Mouse (Mus musculus): ENCODE data around the gene Col6a5.
"Not testable (repeated sequence)": the region's sequence is repeated elsewhere in the genome, so short reads cannot be mapped to it uniquely, and the experiment has no call there.

The Col6a5 gene

DNA sequence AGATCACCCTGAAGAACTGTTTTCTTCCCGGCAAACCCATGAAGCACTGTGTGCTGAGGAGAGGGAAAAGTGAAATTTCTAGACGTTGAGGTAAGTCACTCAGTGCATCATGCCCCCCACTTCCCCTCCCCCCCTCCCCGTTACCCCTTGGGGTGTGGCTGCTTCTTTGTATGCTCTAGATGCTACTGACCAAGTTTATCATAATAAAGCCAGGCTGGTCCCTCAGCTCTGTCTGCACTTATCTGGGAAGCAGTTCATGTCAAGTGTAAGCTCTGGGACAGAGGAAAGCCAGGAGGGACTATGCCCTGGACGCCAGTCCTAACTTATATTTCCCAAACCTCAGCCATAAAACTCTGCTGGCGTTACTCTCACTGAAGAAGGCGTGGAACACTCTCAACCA is 53.0 kb downstream of the Col6a5 start:
- no peak for DNase-seq

DNA sequence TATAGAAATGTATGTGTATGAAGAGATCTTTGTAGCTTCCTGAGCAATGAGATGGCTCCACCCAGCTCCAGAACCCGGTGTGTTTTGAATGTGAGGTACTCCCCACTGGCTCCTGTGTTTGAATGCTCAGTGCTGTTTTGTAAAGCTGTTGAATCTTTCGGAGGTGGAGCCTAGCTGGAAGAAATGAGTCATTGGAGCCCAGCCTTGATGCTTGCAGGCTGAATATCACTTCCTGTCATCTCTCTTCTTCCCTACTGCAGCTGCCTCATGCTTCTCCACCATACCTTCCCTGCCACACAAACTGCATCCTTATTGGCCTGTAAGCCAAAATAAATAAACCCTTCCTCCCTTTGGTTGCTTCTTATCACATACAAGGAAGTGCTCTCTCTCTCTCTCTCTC is 72.9 kb downstream of the Col6a5 start:
- no peak for DNase-seq

DNA sequence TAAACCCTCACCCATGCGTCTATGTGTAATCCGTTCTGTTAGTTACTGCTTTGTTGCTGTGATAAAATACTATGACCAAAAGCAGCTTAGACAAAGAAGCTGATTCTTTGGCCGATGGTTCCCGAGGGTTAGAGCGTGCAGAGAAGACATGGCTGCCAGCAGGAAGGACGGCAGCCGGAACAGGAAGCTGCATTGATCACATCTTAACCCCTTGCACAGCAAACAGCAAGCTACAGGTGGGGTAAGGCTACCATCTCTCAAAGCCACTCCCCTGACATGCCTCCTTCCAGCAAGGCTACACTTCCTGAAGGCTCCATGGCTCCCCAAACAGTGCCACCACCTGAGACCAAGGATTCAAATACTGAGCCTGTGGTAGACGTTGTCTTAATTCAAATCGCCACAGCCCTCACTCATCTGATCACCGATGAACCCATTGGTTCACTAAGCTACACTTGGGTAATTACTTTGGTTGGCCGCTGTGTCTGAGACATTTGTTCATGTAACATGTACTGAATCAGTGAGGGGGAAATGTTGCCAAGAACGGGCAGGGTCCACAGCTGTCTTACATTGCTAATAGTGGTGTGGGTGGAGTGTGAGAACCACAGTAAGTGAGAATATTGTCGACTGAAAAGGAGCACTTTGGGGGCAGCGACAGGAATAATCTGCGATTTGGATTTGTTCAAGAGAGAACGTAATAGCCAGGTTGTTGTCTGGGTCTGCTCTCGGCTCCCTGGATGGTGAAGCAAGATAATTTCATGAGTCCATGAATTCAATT is 75.6 kb downstream of the Col6a5 start:
- DNase-seq, result no peak

DNA sequence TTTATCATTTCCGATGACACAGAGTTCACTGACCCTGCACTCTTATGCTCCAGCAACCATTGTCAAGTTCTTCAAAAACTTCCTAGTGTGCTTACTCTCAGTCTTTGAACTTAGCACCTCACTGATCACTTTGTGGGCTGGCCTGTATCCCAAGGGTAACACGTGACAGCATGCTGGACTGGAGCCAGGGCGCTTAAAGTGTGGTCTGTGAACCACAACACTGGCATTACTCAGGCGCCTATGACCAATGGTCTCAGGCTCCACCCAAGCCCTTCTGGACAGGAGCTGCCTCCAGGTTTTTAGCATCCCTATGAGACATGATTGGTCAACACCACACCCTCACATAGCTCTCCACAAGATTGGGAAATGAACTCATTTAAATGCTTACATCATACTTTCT is 79.7 kb downstream of the Col6a5 start:
- DNase-seq, result no peak

DNA sequence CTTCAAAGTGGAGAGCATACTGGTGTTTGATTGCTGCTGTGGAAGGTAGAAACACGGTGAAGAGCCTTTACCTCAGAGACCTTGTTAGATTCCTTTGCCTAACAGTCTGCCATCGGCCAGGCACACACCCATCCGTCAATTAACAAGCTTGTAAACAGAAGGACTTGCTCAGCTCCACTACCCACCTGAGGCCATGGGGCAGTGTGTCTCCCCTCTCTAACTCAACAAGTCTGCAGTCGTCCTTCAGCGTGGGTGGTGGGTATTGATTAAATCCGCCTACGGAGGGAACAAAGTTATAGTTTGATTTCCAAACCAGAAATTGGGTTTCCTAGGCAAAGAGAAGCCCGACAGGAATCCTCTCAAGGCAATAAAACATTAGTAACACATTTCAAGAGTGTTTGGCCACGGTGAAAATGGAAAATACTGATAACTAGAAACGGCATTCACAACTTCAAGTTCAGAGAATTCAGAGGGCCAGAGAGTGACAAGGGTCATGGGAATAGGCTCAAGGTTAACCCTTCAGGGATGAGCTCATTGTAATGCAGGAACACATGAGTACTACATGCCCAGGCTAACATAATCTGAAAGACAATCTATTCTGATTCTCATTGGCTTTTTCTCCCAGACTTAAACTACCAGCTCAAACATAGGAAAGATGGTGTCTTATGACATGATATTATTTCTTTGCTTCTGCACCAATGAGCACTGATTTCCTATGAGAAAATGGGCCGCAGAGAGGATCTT is 81.9 kb downstream of the Col6a5 start:
- no peak for DNase-seq

DNA sequence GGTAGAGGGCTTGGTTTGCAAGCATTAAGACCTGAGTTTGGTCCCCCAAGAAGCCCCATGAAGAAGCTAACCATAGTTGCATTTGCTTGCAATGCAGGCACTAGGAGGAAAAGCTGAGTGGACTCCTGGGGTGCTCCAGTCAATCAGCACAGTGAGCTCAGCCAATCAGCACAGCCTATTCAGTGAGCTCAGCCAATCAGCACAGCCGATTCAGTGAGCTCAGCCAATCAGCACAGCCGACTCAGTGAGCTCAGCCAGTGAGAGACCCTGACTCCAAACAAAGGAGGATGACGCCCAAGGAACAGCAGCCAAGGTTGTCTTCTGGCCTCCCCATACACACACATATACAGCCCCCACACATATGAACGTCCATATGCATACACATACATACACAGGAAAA is 84.3 kb downstream of the Col6a5 start:
- DNase-seq, result no peak

DNA sequence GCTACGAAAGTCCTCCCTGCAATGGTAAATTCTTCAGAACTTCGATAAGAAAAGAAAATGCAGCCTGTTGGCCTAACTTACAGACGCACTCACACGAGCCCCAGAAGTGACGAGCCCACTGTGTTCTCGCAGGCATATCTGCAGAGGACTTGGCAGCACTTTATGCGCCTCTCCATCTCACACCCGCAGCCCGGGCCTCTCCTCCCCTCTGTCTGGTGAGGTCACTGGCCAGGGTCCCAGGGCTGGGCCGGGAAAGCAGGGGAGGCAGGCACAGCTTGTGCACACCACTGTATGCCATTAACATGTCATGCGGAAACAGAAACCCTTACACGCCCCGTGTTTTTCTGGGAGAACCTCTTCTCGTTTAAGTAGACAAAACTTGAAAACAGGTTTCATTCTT is 88.8 kb downstream of the Col6a5 start:
- no peak for DNase-seq

DNA sequence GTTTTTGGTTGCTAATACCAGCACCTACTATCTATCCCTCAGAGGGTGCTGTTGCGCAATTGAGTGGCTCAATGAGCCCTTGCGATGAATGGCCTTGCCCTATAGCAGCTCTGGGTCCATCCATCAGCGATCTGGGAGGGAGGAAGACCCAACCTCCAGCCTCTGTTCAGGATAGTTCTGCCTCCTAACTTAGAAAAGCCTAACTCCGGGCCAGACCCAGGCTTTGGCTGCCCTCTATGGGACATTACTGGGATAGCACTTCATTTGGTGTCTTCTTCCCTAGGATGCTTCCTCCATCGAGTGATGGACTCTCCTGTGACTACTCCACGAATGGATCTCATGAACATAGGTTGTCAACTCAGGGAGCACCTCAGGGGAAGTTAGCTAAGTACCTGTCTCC is 102.7 kb downstream of the Col6a5 start:
- peak; percentile 9 for DNase-seq

DNA sequence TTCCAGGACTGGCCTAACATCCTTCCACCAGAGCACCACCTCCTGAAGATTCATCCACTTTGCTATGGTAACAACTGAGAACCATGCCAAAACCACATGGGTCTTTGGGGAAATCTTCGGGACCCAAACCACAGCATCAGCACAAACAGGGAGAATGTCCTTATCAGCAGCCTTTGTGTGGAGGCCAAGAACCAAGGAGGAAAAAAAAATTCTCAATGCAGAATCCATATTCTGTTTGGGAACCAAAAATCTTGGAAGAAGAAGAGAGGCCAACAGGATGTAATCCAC is 107.7 kb downstream of the Col6a5 start:
- DNase-seq, result no peak

DNA sequence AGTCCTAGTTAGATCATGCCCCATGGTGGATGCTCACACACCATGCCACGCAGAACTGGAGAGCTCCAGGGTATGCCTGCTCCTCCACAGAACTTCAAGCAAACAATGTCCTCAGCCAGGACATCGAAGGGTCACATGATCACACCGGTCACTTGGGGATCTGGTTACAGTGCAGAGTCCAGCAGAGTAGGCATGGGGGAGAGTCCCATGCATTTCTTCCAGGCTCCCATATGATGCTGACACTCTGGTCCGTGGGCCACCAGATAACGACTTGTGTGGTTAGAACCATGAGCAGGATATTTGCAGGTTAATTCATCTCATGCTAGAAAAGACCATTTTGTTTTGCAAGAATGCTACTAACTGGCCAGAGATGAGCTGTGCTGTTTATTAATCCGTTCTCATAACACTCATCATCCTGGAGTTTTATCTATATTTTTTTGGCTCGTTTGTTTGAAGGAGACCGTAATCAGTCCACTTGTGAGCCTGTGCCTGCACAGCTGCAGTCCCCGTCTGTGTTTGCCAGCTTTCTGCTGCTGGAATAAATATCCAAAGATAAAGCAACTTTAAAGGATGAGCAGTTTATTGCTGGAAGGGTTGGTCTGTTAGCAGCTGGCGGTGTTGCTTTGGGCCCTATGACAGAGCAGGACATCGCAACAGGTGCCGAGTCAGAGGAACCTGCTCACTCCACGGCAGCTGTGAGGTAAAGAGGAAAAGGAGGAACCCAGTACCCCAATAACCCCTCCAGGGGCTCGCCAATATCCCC is 108.2 kb downstream of the Col6a5 start:
- DNase-seq, result no peak

DNA sequence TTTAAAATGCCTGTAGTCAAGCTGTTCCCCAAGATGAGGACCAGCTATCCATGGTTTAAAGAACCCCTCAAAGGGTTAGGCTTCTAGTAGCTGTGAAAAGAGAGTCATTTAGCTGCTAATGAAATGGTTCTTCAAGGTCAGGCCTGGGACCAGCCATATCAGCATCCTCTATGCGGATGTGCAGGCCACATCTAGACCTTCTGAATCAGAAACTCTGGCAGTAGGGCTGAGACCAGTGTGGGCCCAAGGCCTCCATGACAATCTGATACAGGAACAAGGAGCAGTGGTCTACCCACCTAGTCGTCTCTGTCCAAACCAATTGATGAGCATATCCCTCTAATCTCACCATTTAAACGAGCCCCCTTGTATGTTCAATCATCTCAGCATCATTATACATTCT is 109.4 kb downstream of the Col6a5 start:
- no peak for DNase-seq

DNA sequence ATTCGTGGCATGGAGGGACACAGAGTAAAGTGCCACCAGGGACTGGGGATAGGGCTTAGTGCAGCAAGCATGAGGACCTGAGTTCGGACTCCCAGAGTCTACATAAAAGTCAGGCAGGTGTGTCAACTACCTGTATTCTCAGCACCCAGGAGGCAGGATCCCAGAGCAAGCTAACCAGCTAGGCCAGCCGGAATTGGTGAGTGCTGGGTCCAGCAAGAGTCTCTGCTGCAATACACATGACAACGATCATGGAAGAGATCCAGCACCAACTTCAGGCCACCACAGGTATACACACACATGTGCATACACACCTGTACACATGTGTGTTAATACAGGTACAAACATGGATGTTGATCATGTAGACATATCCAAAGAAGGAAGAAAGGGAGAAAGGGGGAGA is 112.0 kb downstream of the Col6a5 start:
- no peak for DNase-seq

DNA sequence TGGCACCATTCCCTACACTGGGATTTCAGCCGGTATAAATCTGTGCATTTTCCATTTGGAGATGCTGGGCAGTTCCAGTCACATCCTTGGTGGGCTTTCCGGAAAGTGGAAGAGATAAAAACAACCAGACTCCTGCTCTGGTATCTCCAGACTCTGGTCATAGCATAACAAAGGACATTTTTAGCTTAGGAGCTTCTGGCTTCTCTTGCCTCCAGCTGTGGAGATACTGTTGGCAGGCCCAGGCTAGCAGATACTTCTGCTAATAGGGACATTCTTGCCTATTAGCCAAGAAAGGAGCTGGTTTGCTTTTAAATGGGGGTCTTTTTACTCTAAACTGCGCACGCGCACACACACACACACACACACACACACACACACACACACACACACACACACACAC is 113.2 kb downstream of the Col6a5 start:
- no peak for DNase-seq

DNA sequence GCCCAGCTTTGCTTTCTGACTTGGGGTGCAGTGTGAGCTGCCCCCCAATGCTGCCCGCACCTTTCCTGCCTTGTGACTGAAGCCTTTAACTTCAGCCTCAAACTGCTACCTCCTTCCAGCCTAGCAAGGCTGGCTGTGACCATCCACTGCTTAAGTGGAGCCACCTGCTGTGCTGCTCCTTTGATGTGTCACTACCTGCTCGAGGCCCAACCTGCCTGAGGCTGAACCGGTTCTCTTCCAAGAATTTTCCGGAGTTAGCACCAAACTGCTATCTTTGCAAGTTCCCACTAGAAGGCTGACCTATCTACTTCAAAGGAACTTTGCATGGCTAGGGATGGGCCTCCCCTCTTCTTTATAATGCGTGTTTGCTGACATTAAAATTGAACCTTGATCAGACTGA is 119.1 kb downstream of the Col6a5 start:
- DNase-seq, result not testable (repeated sequence)

DNA sequence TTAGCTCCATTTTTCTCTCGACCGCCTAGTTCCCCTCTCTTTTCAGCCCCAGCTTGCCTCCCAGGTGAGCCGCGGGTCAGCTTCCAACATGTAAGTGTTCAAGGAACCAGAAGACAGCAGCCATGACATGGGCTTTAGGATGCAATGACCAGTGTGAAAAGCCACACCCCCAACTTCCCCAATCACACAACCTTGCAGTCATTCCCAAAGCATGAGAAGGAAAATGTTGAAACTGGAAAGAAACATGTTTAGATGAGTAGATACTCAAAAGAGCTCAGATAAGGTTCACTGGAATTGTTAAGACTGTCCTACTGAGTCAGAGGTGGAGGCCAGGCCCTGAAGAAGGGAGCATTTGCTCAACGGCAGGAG is 121.3 kb downstream of the Col6a5 start:
- DNase-seq, result no peak

DNA sequence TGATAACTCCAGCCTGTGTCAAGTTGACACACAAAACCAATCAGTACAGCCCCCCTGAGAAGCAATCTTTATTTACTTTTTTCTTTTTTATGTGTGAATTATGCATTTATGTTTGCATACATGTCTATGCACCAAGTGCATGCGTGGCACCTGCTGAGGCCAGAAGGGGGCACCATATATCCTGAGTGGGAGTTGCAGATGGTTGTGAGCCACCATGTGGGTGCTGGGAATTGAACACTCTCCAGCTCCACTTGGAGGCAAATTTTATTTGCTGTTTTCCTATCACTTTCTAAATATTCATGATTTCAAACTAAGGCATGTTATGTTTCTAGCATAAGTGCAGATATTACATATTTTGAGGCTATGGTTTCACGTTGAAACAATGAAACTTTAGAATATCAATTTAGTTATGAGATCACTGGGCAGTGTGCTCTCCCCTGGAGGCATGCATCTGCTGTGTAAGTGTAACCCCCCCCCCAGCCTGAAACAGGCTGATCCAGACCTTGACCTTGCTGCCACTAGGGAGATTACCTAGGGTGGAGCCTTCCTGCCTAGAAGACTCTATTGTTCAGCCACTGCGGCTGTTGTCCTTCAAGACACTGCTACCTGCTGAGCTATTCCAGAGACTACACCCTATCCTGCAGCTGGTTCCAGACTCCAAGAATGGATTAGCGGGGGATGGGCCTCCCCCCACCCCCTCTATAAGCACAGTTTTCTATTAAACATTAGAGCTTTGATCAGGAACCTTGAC is 121.9 kb downstream of the Col6a5 start:
- no peak for DNase-seq

DNA sequence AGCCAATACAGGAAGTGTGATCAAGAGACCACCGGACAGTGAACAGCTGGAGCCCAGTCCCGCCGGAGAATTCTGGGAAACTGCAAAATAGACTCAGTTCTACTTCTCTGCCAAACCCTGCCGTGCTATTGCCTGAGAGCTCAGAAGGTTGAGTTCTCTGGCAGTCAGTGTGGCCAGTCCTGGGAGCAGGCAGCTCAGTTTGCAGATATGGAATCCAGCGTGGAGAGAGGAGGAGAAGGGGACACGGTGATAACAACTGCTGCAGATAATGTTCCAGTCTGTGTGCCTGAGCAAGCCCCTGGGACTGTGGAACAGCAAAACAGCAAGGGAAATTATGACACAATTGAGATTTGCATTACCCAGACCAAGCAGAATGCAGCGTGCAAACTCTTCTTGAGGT is 124.9 kb downstream of the Col6a5 start:
- DNase-seq, result no peak

DNA sequence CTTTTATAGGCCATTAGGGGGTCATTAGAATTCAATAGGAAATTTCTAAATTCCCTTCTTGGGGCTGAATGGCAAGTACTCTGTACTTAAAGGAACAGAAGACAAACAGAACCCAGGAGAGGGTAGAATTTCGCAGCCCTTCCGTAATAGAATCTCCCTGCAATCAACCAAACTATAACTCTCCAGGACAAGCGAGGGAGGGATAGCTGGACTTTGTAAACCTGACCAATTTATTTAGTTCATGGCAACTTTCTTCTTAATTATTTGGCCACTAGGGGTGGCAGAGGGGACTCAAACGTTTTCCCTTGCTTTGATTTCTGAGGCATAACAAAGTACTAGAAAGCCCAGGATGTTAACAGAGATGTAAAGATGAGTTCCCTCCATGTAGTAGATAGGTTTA is 125.6 kb downstream of the Col6a5 start:
- no peak for DNase-seq

DNA sequence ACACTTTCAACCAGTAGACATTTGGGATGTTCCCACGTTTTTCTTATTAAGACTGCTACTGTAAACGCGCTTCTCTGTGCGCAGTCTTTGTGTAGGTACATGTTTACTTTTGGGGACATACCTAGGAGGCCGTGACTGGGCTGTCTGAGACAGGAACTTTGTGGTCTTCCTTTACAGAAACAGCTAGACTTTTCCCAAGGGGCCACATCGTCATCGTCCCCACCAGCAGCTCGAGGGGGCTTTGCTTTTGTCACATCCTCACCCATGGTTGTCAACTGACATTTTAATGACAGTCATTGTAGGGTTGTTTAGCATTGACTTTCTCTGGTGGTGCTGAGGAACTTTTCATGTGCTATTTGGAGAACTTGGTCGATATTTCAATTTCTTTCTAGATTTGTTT is 129.2 kb downstream of the Col6a5 start:
- DNase-seq, result no peak

DNA sequence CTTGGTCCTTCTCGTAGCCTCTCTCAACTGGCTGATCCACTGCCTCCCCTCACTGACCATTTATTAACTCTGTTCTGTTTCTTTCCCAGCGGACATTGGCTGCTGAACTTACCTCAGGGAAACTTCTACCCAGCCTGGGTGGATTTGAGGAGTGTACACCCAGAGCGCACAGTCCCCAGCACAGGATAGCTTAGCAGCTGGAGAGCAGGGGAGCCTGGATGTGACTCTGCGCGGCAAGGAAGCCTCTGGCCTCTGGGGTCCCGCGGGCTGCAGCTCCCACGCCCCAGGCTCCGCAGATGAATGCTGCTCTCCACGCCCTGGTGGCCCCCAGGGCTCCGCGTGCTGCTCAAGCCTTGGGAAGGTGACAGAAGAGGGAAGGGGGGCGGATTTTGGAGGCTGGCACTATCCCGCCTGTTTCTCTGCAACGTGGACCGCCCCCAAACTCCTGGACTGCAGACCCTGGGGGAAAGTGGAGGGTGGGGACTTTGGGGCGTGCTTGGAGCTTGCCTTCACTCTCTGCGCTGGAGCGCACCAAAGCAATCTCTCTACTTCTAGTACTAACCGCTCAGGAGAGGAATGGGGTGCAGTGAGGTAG is 132.6 kb downstream of the Col6a5 start, which contains the start of gene Col6a6:
Col6a6 (minus strand) TSS at position 370 of the 595 bp plus-strand sequence.
- DNase-seq, result no peak

DNA sequence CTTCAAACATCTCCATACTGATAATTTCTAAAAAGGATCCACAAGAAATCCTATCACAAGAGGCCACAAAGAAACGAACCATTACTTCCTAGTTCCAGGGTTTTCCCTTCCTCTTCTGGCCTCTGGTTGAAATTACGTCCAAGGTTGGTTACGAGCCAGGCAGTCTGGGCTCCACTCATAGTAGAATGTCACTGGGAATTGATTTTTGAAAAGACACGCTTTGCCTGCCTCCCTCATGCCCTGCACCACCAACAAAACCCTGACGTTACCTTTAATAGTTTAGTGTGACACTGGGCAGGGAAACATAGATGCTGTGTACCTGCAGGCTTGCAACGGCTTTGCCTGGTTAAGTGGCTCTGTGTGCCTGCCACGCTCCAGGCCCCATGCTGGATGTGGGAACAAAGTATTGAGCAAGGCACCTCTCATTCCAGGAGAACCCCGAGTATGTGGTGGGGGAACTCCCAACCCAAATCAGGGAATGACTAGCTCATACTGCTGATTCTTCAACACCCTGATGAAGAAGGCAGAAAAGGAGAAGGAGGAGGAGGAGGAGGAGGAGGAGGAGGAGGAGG is 133.3 kb downstream of the Col6a5 start:
- DNase-seq, result no peak

DNA sequence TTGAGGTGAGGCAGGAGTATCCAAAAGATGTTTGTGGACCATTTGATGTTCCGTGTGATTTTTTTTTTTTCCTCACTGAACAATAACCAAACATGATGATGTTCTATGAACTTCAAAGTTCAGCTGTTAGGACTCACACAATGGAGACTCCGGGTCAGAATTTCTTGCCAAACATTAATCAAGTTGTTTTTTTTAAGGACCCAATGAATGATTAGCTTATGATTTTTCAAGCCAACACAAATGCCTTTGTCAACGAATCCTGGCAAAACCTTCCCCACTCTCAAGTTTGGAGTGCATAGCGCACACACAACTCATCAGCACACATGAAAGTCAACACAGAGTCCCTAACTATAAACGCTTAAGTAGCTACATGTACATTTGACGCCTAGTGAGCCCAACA is 139.7 kb downstream of the Col6a5 start:
- DNase-seq, result no peak
